Mouse (Mus musculus): ENCODE data around the gene Fbxl19.

Gene Fbxl19

DNA sequence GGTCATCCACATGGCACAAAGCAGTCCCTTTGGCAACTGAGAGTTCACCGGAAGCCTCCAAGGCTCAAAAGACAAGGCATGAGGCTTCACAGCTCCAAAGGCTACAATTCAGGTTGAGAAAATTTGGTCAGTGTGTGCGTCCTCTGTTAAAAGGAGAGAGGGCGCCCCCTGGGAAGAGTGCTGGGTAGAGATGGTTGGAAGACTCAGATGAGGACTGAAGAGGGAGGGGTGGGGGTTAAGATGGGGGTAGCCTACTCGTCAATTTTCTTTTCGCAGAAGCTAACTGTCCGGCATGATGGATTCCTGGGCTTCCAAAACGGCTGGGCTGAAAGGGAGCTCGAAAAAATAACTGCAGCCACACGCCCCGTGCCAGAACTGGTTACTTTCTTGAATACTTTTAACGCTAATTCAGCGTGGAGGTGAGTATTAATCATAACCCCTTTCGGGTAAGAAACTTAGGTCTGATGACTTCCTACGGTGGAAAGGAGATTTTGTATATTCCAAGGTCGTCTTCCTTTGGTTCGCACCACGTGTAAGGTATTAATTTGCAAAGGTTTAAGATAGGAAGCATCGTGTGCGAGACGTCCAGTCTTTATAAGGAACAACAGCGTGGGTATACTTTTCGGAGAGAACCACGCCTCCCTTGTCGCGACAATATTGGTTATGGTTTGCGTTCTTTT is at the start of gene Fbxl19:
Fbxl19 (plus strand) TSS at position 178 of the 680 bp plus-strand sequence.
- peak; percentile 84 for DNase-seq

DNA sequence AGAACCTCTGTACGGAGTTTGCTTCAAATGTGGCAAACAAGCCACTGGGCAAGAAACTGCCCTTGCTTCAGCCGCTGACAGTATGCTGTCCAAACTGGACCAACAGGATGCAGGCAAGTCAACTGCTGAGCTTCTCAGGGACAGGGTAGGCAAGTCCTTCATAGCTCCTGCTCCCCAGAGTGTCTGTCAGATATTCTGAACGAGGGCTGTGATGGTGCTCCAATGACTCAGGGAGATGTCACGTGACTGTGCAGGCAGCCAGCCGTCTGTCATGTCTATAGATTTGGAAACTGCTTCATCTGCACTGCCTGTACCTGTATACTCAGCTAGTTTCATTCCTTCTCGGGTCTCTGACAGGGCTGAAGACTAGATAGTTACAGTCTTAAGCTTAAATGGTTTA is 45.4 kb upstream of the Fbxl19 start:
- DNase-seq, result no peak

- DNase-seq, result no peak
These were observed 43.5 kb upstream of the Fbxl19 start for GRCm38 (mm10) chr7:127700712-127701331.

GRCm38 (mm10) chr7:127703561-127704178 is 40.7 kb upstream of the Fbxl19 start:
- peak; percentile 59 for DNase-seq

- peak; percentile 57 for DNase-seq
These were observed 39.7 kb upstream of the Fbxl19 start for GRCm38 (mm10) chr7:127704598-127704997.

- DNase-seq, result peak; percentile 88
These were observed 38.6 kb upstream of the Fbxl19 start for GRCm38 (mm10) chr7:127705706-127706105.

GRCm38 (mm10) chr7:127707045-127707956 is 37.0 kb upstream of the Fbxl19 start:
- DNase-seq, result peak; percentile 66

DNA sequence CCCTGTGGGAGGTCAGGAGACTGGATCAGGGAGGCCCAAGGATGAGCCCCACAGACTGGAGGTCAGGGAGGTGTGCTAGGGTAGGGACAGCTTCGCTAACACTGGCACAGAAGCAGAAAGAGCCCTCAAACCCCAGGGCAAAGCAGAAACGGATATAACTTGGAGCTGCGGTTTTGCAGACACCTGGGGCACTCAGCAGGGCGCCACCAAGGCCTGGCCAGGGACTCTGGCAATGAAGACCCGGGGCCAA is 36.5 kb upstream of the Fbxl19 start:
- DNase-seq, result no peak

- peak; percentile 89 for DNase-seq
These were observed 35.9 kb upstream of the Fbxl19 start, which contains the start of gene Bcl7c for GRCm38 (mm10) chr7:127708207-127709078. Gene Bcl7c (minus strand): TSS chr7:127708933.

GRCm38 (mm10) chr7:127709261-127709979 is 34.9 kb upstream of the Fbxl19 start:
- no peak for DNase-seq

GRCm38 (mm10) chr7:127711031-127711430 is 33.3 kb upstream of the Fbxl19 start:
- no peak for DNase-seq

GRCm38 (mm10) chr7:127711456-127711855 is 32.9 kb upstream of the Fbxl19 start:
- no peak for DNase-seq

DNA sequence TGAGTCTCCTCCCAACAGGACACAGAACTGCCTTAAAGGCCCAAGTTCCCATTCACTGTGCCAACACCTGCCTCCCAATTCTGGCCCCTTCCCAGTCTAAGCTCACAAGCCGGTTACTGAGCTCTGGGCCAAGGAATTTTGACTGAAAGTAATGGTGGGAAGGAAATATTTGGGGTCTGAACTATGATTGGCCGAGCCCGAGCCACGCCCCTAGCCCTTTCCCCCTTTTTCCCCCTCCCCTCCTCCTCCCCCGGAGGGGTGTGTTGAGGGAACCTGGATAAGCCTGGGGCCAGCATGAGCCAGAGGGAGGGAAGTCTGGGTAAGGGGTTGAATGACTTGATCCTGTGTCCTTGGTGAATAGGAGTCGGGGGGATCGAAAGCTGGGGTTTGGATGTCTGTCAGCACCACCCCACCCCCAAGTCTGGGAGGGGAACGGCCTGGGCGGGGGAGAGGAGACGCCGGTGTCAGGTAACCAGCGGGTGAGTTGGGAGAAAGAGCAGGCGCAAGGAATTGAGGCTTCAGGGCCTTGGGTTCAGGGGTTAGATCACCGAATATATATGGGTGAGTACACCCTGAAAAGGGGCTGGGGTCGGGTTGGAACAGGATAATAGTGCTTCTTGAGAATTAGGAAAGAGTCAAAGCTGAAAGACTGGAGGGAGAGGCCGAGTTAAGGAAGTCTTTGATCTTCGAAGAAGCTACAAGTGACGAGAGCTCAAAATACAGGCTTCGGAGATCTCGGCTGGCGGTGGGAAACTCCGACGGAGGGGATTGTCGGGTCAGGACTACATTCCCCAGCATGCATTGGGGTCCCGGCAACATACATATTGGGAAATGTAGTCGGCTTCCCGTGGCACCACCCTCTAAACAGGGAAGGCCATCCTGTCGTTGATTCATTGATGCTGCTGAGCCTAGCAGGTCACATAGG is 31.6 kb upstream of the Fbxl19 start, which contains the start of gene Ctf1:
Ctf1 (plus strand) TSS at position 276 of the 925 bp plus-strand sequence.
- peak; percentile 81 for DNase-seq

DNA sequence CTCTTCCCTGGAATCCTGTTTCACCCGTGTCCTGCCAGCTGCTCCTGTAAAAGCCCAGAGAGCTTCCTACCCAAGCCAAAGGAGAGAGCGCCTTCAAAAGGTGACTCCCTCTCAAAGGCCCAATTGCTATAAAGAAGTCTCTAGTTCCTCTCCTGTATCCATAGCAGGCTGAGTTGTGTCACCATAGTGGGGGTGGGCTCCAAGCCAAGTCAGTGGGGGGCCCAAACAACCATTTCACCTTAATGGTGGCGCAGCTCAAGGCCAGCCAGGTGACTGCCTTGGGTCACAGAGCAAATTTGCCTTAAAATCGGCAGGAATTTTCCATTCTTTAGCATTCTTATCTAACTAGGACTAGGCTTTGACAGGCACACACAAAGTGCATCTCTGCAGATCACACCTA is 29.5 kb upstream of the Fbxl19 start:
- DNase-seq, result no peak

GRCm38 (mm10) chr7:127716992-127717391 is 27.4 kb upstream of the Fbxl19 start:
- peak; percentile 80 for DNase-seq

DNA sequence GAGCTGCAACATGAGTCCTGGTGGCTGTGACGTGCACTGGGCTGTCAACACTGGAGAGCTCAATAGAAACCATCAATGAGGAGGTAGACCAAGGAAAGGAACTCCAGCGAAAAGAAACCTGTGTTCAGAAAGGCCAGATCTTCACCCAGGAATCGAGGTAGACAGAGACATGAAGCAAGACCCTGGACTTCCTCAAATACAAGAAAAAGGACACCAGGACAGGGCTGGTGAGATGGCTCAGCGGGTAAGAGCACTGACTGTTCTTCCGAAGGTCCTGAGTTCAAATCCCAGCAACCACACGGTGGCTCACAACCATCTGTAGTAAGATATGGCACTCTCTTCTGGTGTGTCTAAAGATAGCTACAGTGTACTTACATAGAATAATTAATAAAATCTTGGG is 26.0 kb upstream of the Fbxl19 start:
- no peak for DNase-seq

DNA sequence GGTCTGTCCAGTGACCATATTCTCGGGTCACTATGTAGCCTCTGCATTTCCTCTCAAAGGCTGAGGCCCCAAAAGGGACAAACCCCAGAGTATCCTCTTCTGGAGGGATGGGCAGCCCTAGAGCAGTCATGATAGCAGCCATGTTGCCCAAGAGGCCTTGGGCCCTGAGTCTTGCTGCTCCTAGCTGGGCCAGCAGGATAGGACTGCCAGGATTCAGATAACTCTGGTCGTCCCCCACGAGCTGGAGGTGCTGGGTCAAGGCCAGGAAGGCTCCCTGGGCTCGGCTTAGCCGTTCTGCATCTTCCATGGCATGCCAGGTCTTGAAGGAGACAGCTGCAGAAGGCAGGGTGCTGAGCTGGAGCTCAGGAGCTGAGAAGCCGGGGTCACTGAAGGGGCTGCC is 25.1 kb upstream of the Fbxl19 start:
- no peak for DNase-seq

- DNase-seq, result no peak
These were observed 18.9 kb upstream of the Fbxl19 start for GRCm38 (mm10) chr7:127725490-127725889.

- no peak for DNase-seq
These were observed 18.4 kb upstream of the Fbxl19 start for GRCm38 (mm10) chr7:127725924-127726323.

DNA sequence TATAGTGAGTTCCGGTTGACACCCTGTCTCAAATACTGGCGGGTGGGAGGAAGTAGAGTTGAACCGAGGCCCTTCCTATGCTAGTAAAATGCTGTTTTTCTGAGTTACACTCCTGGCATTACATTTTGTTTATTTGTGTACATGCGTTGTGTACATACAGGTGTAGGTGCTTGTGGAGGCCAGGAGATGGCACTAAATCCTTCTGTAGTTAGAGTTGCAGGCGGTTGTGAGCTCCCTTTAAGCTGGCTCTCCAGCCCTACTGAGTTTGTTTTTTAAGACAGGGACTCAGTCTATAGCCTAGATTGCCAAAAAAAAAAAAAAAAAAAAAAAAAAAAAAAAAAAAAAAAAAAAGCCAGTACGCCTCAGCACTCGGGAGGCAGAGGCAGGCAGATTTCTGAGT is 16.4 kb upstream of the Fbxl19 start:
- DNase-seq, result no peak

All from cerebellum, adult 9-11 months (tissue).